ENCODE assay signal across 8 mouse cellular contexts in the genomic region with DNA sequence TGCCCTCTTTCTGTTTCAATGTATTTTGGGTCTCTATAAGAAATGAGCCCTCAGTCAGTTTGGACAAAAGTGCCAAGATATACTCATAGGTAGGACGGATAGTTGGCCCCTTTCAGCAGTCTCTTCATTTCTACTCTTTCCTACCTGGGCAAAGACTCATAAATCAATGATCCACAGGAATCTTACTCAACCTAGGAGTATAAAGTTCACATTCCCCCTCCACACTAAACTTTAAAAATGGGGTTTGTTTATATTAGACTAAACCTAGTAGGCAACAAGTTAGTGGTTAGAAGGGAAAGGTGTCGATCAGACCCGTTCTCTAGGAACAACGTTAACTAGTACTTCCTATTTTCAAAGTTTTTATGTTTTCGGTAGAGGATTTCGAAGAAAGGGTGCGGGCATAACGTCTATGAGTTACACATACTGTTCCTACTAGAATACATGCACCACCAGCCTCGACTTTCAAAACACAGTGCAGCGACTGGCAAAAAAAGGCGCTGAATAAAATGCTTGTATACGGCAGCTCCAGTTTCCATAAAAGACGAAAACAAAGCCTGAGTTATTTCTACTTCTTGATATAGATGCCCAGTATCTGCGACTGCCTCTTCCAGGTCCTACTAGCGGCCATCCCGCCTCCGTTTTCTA. TPM values are rescaled to one million over a fixed set of nuclear protein-coding genes. Genes with fewer than 3 reads are reported as not detected.
DNase-seq lines count a peak whose midpoint lies in the region; ATAC-seq and TF ChIP-seq lines count a peak whose summit lies in the region.

No protein-coding gene starts in this region.

- no peaks in the 10 kb centered on the region for H3K9me3 ChIP-seq in heart, embryonic 15.5 days (replicated peaks)
- no peaks in the 10 kb centered on the region for H3K9me3 ChIP-seq in G1E (replicated peaks)
- no peaks in the 10 kb centered on the region for H3K9me3 ChIP-seq in heart, embryonic 16.5 days (replicated peaks; ENCODE audit: control insufficient read depth, low read length)
- no peaks in the 10 kb centered on the region for H3K9me3 ChIP-seq in midbrain, embryonic 10.5 days (replicated peaks)

- ATAC-seq in heart, embryonic 15.5 days (replicated peaks; ENCODE audit: insufficient number of reproducible peaks, insufficient read depth, low FRiP score, low read depth), result no peak
- no peak for ATAC-seq in G1E (ENCODE audit: extremely low read depth, insufficient number of reproducible peaks, low FRiP score, poor library complexity, severe bottlenecking)
- no peak for ATAC-seq in heart, embryonic 16.5 days (replicated peaks; ENCODE audit: extremely low read depth, insufficient read depth, low FRiP score)

- H3K36me3 ChIP-seq in heart, embryonic 15.5 days, result no peaks in the 10 kb centered on the region
- peaks cover 32% of the 10 kb centered on the region for H3K36me3 ChIP-seq in G1E (replicated peaks)
- no peaks in the 10 kb centered on the region for H3K36me3 ChIP-seq in heart, embryonic 16.5 days (ENCODE audit: control insufficient read depth, insufficient read depth)
- peaks cover 34% of the 10 kb centered on the region for H3K36me3 ChIP-seq in midbrain, embryonic 10.5 days

- H3K27ac ChIP-seq in heart, embryonic 15.5 days, result peak overlapping the region; percentile 93
- peak overlapping the region; percentile 88 for H3K27ac ChIP-seq in heart, embryonic 16.5 days (ENCODE audit: low read length)
- peak overlapping the region; percentile 94 for H3K27ac ChIP-seq in midbrain, embryonic 10.5 days (replicated peaks)

- peak overlapping the region; percentile 73 for H3K4me3 ChIP-seq in heart, embryonic 15.5 days
- peak overlapping the region; percentile 85 for H3K4me3 ChIP-seq in G1E (ENCODE audit: low read depth, low read length)
- H3K4me3 ChIP-seq in heart, embryonic 16.5 days (ENCODE audit: low read length), result peak overlapping the region; percentile 68
- peak overlapping the region; percentile 82 for H3K4me3 ChIP-seq in midbrain, embryonic 10.5 days

- WGBS in heart, embryonic 15.5 days, result under 1% methylated on average over 17 of the region's 17 CpGs
- 1% methylated on average over 17 of the region's 17 CpGs for WGBS in heart, embryonic 16.5 days
- WGBS in midbrain, embryonic 10.5 days, result 3% methylated on average over 17 of the region's 17 CpGs

- DNase-seq in heart, postnatal 36 days, result no peak
- no peak for DNase-seq in G1E (ENCODE audit: low spot score)
- DNase-seq in midbrain, embryonic 10.5 days (ENCODE audit: low spot score), result no peak
- DNase-seq in embryo, embryonic 9.5 days (ENCODE audit: extremely low spot score), result no peak
- no peak for DNase-seq in left cerebral cortex, adult 9 months (ENCODE audit: low spot score in 2 of 2)
- DNase-seq in layer of hippocampus, postnatal 10 days (ENCODE audit: low spot score in 2 of 2), result no peak

- peak overlapping the region; percentile 80 for H3K9ac ChIP-seq in heart, embryonic 15.5 days
- H3K9ac ChIP-seq in heart, embryonic 16.5 days (ENCODE audit: low read length), result peak overlapping the region; percentile 75

- H3K4me2 ChIP-seq in heart, embryonic 15.5 days, result peak overlapping the region; percentile 65
- peak overlapping the region; percentile 76 for H3K4me2 ChIP-seq in heart, embryonic 16.5 days (ENCODE audit: low read depth, low read length)

- TF ChIP-seq CTCF in G1E (IDR thresholded peaks at IDR 0.05; ENCODE audit: low read depth, low read length), result no peak

- intact Hi-C loops in heart, postnatal 36 days (cut with DNase I), result no loop called here

- peaks cover 25% of the 10 kb centered on the region for H3K4me1 ChIP-seq in heart, embryonic 15.5 days (replicated peaks)
- peaks cover 25% of the 10 kb centered on the region for H3K4me1 ChIP-seq in G1E (ENCODE audit: insufficient read depth, low read depth, low read length)
- H3K4me1 ChIP-seq in heart, embryonic 16.5 days (ENCODE audit: control insufficient read depth, insufficient read depth, low read length), result peaks cover 18% of the 10 kb centered on the region
- peaks cover 30% of the 10 kb centered on the region for H3K4me1 ChIP-seq in midbrain, embryonic 10.5 days

- no peaks in the 10 kb centered on the region for H3K27me3 ChIP-seq in heart, embryonic 15.5 days
- no peaks in the 10 kb centered on the region for H3K27me3 ChIP-seq in G1E (ENCODE audit: insufficient read depth, low read length)
- H3K27me3 ChIP-seq in heart, embryonic 16.5 days (ENCODE audit: control insufficient read depth, insufficient read depth, low read length), result no peaks in the 10 kb centered on the region
- H3K27me3 ChIP-seq in midbrain, embryonic 10.5 days (ENCODE audit: low read depth, poor library complexity, severe bottlenecking), result no peaks in the 10 kb centered on the region

RNA-seq across cellular contexts. Expression of gene Pdia4, which starts 0.8 kb away (rescaled TPM):
- polyA plus RNA-seq in heart, embryonic 15.5 days (2015; fragmentation: Nextera tagmentation; extraction: Ambion mirVana), result 131 and 161 TPM in 2 replicates
- 10 to 100 TPM; 38.4 to 50.1 TPM for total RNA-seq in heart, postnatal 36 days (2021)
- total RNA-seq in G1E (2014; fragmentation: Nextera tagmentation) (46.6 and 55.0 TPM in 2 replicates), G1E (2017) (95.8 and 96.7 TPM in 2 replicates)
- polyA plus RNA-seq in G1E (2012), result 4.0 and 5.0 TPM in 2 replicates
- 139 and 153 TPM in 2 replicates for polyA plus RNA-seq in heart, embryonic 16.5 days (2015; fragmentation: Nextera tagmentation; extraction: Ambion mirVana)
- 283 and 312 TPM in 2 replicates for polyA plus RNA-seq in midbrain, embryonic 10.5 days (2016; fragmentation: Nextera tagmentation; extraction: Ambion mirVana)
- 10 to 100 TPM; 44.8 to 47.8 TPM for total RNA-seq in layer of hippocampus, postnatal 10 days (2021)

RNA-seq across cellular contexts. Expression of gene Zfp786, which starts 18.3 kb away (rescaled TPM):
- polyA plus RNA-seq in heart, embryonic 15.5 days (2015; fragmentation: Nextera tagmentation; extraction: Ambion mirVana), result 1.1 and 1.8 TPM in 2 replicates
- total RNA-seq in heart, postnatal 36 days (2021), result under 1 TPM; 0.68 to 0.72 TPM
- total RNA-seq in G1E (2014; fragmentation: Nextera tagmentation) (2.7 and 9.3 TPM in 2 replicates), G1E (2017) (0.99 and 1.1 TPM in 2 replicates)
- 0.20 and 0.26 TPM in 2 replicates for polyA plus RNA-seq in G1E (2012)
- 1.5 and 1.7 TPM in 2 replicates for polyA plus RNA-seq in heart, embryonic 16.5 days (2015; fragmentation: Nextera tagmentation; extraction: Ambion mirVana)
- polyA plus RNA-seq in midbrain, embryonic 10.5 days (2016; fragmentation: Nextera tagmentation; extraction: Ambion mirVana), result 6.9 and 8.5 TPM in 2 replicates
- 1 to 10 TPM; 7.0 to 7.2 TPM for total RNA-seq in layer of hippocampus, postnatal 10 days (2021)

RNA-seq across cellular contexts. Expression of gene Zfp398, which starts 23.1 kb away (rescaled TPM):
- 4.0 and 5.8 TPM in 2 replicates for polyA plus RNA-seq in heart, embryonic 15.5 days (2015; fragmentation: Nextera tagmentation; extraction: Ambion mirVana)
- 1 to 10 TPM; 5.6 to 8.0 TPM for total RNA-seq in heart, postnatal 36 days (2021)
- total RNA-seq in G1E (2014; fragmentation: Nextera tagmentation) (27.5 and 32.3 TPM in 2 replicates), G1E (2017) (12.6 and 15.7 TPM in 2 replicates)
- 4.1 and 4.6 TPM in 2 replicates for polyA plus RNA-seq in G1E (2012)
- polyA plus RNA-seq in heart, embryonic 16.5 days (2015; fragmentation: Nextera tagmentation; extraction: Ambion mirVana), result 4.7 and 4.9 TPM in 2 replicates
- polyA plus RNA-seq in midbrain, embryonic 10.5 days (2016; fragmentation: Nextera tagmentation; extraction: Ambion mirVana), result 8.2 and 8.8 TPM in 2 replicates
- 10 to 100 TPM; 20.2 to 21.3 TPM for total RNA-seq in layer of hippocampus, postnatal 10 days (2021)

Comparison
In these comparisons a context has a peak if more than half of its experiments do, and no peak if none do; other contexts are left out.
1. RNA of gene Pdia4, which starts 0.8 kb away (polyA plus RNA-seq): 283 to 312 TPM in midbrain, embryonic 10.5 days, 139 to 153 TPM in heart, embryonic 16.5 days and 131 to 161 TPM in heart, embryonic 15.5 days; 4.0 to 5.0 TPM in G1E; every median in the first group is over 10 times any median in the second.
2. Peak in every context shown above with its lines, with median percentiles within 50 percentile points of each other: H3K27ac ChIP-seq and H3K4me3 ChIP-seq.